Mouse (Mus musculus) intestine, postnatal 0 days (tissue): Measurements from ENCODE around the gene Itga2b. TPM values are rescaled to one million over a fixed set of nuclear protein-coding genes. Genes with fewer than 3 reads are reported as not detected.
A peak's percentile ranks its signal among the peaks of the same experiment; 100 is the strongest.

ENCODE experiments used
- ATAC-seq: fragments of 200-750 bp; cut with Nextera tagmentation; 2 replicates; pipeline ENCODE4 v1.8.0; 2017; ENCODE audit warnings: mild to moderate bottlenecking, moderate TSS enrichment, moderate library complexity
- H3K27ac ChIP-seq: fragments of 300-500 bp; sonication (generic); 2 replicates; pipeline ENCODE4 v1.5.1; 2014; ENCODE audit warnings: mild to moderate bottlenecking, low read depth, low read length, moderate library complexity
- H3K27me3 ChIP-seq: fragments of 300-500 bp; sonication (generic); replicated peaks from 2 replicates; pipeline ENCODE4 v1.6.1; 2014; ENCODE audit warnings: low read length, mixed read lengths; ENCODE audit not compliant: control insufficient read depth, insufficient read depth
- H3K36me3 ChIP-seq: fragments of 300-500 bp; sonication (generic); 2 replicates; pipeline ENCODE4 v1.6.1; 2014; ENCODE audit warnings: mild to moderate bottlenecking, moderate library complexity; ENCODE audit not compliant: control insufficient read depth, insufficient read depth
- H3K4me1 ChIP-seq: fragments of 300-500 bp; sonication (generic); replicated peaks from 2 replicates; pipeline ENCODE4 v1.6.1; 2014; ENCODE audit warnings: antibody characterized with exemption, low read length, mixed read lengths; ENCODE audit not compliant: control insufficient read depth, insufficient read depth
- H3K4me2 ChIP-seq: fragments of 300-500 bp; sonication (generic); replicated peaks from 2 replicates; pipeline ENCODE4 v1.6.1; 2014; ENCODE audit warnings: low read depth, mild to moderate bottlenecking, moderate library complexity
- H3K4me3 ChIP-seq: fragments of 300-500 bp; sonication (generic); 2 replicates; pipeline ENCODE4 v1.5.1; 2014; ENCODE audit warnings: low read depth, low read length
- H3K9ac ChIP-seq: fragments of 300-500 bp; sonication (generic); 2 replicates; pipeline ENCODE4 v1.6.1; 2014; ENCODE audit warnings: mild to moderate bottlenecking, low read depth, low read length
- H3K9me3 ChIP-seq: fragments of 300-500 bp; sonication (generic); 2 replicates; pipeline ENCODE4 v1.6.1; 2016; ENCODE audit warnings: mixed run types; ENCODE audit not compliant: control insufficient read depth
- CTCF ChIP-seq: sonication (generic); IDR thresholded peaks from 2 replicates; pipeline ENCODE4 v1.5.1; 2016; ENCODE audit warnings: low read depth, mild to moderate bottlenecking, control low read depth, antibody characterized with exemption, moderate library complexity
- WGBS: fragments of 180-500 bp; shearing (Covaris S2); extraction: QIAGEN DNeasy Blood & Tissue Kit; methylation state at CpG from one replicate; pipeline ENCODE4 v1.1.7; 2014; 5-methylcytosine and 5-hydroxymethylcytosine counted together
- polyA plus RNA-seq: library from polyadenylated mRNA; unstranded; fragments of >200 nt; fragmentation: Nextera tagmentation; extraction: Ambion mirVana; gene quantifications from 2 replicates; pipeline ENCODE4 v1.2.1, GENCODE M21; 2015

The Itga2b gene
- polyA plus RNA-seq, 1 experiment from 2014 or later: 2.5 TPM

GRCm38 (mm10) chr11:102449043-102450008 lies 20.6 kb downstream of the Itga2b start:
- no peak overlapping the region for H3K4me2 ChIP-seq

GRCm38 (mm10) chr11:102448327-102448726 lies 21.6 kb downstream of the Itga2b start:
- ATAC-seq: no peak
- no peak overlapping the region for H3K4me2 ChIP-seq

More at GRCm38 (mm10) chr11:102449043-102450008, 20.6 kb downstream of the Itga2b start:
- no peaks in the 10 kb centered on the region for H3K36me3 ChIP-seq
- H3K9ac ChIP-seq: no peak overlapping the region
- no peak for TF ChIP-seq CTCF
- 35% methylated on average over 17 of the region's 17 CpGs for WGBS
- H3K9me3 ChIP-seq: no peaks in the 10 kb centered on the region
- no peak for ATAC-seq
- H3K4me3 ChIP-seq: no peak overlapping the region
- peaks cover 41% of the 10 kb centered on the region for H3K27me3 ChIP-seq
- no peak overlapping the region for H3K27ac ChIP-seq
- no peaks in the 10 kb centered on the region for H3K4me1 ChIP-seq

GRCm38 (mm10) chr11:102447497-102447896 lies 22.4 kb downstream of the Itga2b start, which contains the start of gene Fam171a2:
Fam171a2 (minus strand) TSS chr11:102447682.
- H3K4me1 ChIP-seq: no peaks in the 10 kb centered on the region
- peak within 1 kb of the TSS; percentile 89 for H3K4me2 ChIP-seq
- under 1% methylated on average over 27 of the region's 40 CpGs for WGBS
- H3K9ac ChIP-seq: peak within 1 kb of the TSS; percentile 77
- no peaks in the 10 kb centered on the region for H3K36me3 ChIP-seq
- peak within 1 kb of the TSS; percentile 79 for H3K4me3 ChIP-seq
- peak within 1 kb of the TSS; percentile 73 for H3K27ac ChIP-seq
- TF ChIP-seq CTCF: peak; percentile 83
- peak; percentile 45 for ATAC-seq
- no peaks in the 10 kb centered on the region for H3K9me3 ChIP-seq
- H3K27me3 ChIP-seq: peaks cover 33% of the 10 kb centered on the region

More at GRCm38 (mm10) chr11:102448327-102448726, 21.6 kb downstream of the Itga2b start:
- Histone ChIP-seq H3K27me3 (peaks cover 38% of the 10 kb centered on the region), H3K36me3 (no peaks in the 10 kb centered on the region), H3K9ac (no peak overlapping the region), H3K9me3 (no peaks in the 10 kb centered on the region), H3K4me1 (no peaks in the 10 kb centered on the region), H3K27ac (no peak overlapping the region), H3K4me3 (no peak overlapping the region)
- no peak; the same call in 1 of the 2 replicates for TF ChIP-seq CTCF
- WGBS: 24% methylated on average over 8 of the region's 8 CpGs

- peak overlapping the region; percentile 73 for H3K27ac ChIP-seq
- H3K4me1 ChIP-seq: no peaks in the 10 kb centered on the region
- no peaks in the 10 kb centered on the region for H3K9me3 ChIP-seq
- H3K27me3 ChIP-seq: peaks cover 33% of the 10 kb centered on the region
- H3K4me2 ChIP-seq: peak overlapping the region; percentile 89
- WGBS: under 1% methylated on average over 49 of the region's 49 CpGs
- H3K36me3 ChIP-seq: no peaks in the 10 kb centered on the region
- H3K4me3 ChIP-seq: peak overlapping the region; percentile 79
- peak overlapping the region; percentile 77 for H3K9ac ChIP-seq
- no peak for TF ChIP-seq CTCF
- ATAC-seq: peak; percentile 13
Observed at GRCm38 (mm10) chr11:102446581-102447461, 23.1 kb downstream of the Itga2b start.

GRCm38 (mm10) chr11:102445891-102446361 lies 24.0 kb downstream of the Itga2b start:
- Histone ChIP-seq H3K27ac (no peak overlapping the region), H3K27me3 (peaks cover 33% of the 10 kb centered on the region), H3K4me1 (no peaks in the 10 kb centered on the region), H3K4me3 (peak overlapping the region; percentile 79), H3K9me3 (no peaks in the 10 kb centered on the region), H3K36me3 (no peaks in the 10 kb centered on the region), H3K9ac (no peak overlapping the region; the same call in 1 of the 2 replicates), H3K4me2 (peak overlapping the region; percentile 89)
- TF ChIP-seq CTCF: no peak
- no peak for ATAC-seq
- WGBS: 32% methylated on average over 7 of the region's 7 CpGs
